Mouse (Mus musculus) neutrophil, adult 5-6 weeks (primary cell): Measurements from ENCODE around the gene Shmt2. TPM values are rescaled to one million over a fixed set of nuclear protein-coding genes. Genes with fewer than 3 reads are reported as not detected.
A peak's percentile ranks its signal among the peaks of the same experiment; 100 is the strongest.

Experiments used
- ATAC-seq: fragments of 151-379, 151-347 bp; 2 replicates; pipeline ENCODE4 v1.8.0; 2017; ENCODE audit warnings: mild to moderate bottlenecking, moderate TSS enrichment; ENCODE audit not compliant: insufficient number of reproducible peaks, poor library complexity, low FRiP score, severe bottlenecking; ENCODE audit errors: extremely low read depth
- total RNA-seq: library from RNA; stranded (forward); fragments of 200-1000 nt; gene quantifications from 2 replicates; pipeline ENCODE4 v1.2.3, GENCODE M21; 2017

Gene Shmt2
- total RNA-seq, 1 experiment from 2014 or later: 22.8 TPM

DNA sequence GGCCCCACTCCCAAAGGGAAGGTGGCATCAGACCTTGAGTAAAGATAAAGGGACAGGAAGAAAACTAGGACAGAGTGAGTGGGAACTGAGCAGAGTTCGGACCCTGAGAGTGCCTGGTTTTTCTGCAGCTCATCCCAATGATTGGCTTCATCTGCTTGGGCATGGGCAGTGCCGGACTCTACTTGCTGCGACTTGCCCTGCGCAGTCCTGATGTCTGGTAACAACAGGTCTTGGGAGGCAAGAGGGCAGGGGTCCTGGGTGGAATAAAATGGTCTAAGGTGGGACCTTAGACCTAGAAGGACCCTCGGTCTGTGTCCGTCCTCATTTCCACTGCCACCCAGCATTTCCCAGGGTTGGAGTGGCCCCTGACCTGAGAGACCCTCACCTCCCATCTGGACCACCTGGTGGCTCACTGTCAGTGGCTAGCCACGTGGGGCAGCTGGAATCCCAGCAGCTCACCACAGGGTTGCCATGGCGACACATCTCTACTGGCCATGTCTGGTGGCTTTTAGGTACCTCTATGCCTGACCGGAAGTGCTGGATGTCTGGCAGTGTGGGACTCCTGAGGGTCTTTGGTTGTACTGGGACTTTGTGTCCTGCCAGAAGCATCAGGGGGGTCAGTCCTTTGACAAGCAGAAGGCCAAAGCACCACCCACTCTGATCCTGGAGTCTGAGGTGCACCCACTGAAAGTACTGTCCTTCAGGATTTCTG lies 6.8 kb downstream of the Shmt2 start:
- ATAC-seq: no peak

DNA sequence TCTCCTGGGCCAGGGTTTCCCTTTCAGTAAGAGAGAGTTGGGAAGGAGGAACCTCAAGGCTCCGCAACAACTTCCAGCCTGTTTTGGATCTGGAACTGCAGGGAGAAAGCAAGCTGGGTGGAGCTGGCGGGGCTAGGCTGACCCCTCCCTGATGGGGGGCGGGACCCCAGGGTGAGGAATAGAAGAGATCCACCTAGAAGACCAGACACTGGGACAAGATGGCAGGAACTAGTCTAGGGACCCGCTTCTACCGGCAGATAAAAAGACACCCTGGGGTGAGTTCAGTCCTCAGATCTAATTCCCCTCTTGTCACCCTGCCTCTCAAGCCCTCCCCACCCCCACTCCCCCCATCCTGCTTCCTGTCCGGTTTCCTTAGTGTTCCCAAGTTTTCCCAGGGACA lies 7.5 kb downstream of the Shmt2 start, which contains the start of gene Ndufa4l2:
TSS of gene Ndufa4l2 (plus strand) at position 204 of the 400 bp plus-strand sequence.
- no peak for ATAC-seq

DNA sequence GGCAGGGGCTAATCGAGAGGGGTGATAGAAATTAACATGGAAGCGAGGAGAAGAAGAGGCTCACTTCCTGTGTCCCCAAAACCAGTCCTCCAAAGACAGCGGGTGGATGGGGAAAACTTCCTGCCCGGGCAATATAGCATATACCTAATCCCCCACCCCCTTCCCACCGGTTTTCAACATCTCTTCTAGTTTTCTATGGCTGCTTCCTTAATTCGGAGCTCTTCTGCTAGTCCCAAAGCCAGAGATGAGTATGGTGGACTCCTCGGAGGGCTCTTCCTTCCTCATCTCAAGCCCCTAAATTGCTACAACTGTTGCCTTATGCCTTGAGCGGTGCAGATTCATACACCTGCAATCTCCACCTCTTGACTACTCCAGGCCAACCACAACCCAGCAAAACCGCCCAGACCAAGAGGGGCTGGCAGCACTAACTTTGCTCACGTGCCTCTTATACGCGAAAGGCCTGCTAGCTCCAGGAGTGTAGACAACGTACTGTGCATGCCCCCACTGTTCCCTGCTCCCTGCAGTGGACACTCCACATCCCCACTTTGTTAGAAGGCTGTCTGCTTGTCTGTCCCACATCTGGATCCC lies 8.0 kb downstream of the Shmt2 start:
- ATAC-seq: no peak

DNA sequence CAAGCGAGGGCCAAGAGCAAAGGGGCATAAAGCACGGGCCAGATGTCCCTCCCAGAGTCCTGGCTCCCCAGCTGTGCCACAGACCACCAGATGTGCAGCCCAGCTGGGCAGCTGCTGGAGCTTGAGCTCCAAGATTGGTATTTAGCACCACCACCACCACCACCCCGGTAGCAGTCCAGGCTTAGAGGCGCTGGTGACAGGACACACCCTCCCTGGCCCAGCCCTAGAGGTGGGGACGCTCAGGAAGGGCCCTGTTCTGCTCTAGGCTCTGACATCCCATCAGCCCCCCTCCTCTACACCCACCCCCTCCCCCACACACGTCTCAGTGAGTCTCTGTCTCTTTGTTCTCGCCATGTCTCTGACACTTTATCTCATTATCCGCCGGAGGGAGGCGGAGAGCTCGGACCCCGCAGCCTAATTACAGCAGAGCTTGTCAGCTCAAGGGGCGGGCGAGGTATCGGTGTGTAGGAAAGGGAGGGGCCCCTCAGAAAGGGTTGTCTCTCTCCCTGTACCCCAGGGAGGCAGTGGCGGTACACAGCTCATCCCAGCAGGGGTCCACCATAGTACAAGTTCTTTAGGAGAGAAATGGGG lies 8.6 kb downstream of the Shmt2 start:
- ATAC-seq: no peak

DNA sequence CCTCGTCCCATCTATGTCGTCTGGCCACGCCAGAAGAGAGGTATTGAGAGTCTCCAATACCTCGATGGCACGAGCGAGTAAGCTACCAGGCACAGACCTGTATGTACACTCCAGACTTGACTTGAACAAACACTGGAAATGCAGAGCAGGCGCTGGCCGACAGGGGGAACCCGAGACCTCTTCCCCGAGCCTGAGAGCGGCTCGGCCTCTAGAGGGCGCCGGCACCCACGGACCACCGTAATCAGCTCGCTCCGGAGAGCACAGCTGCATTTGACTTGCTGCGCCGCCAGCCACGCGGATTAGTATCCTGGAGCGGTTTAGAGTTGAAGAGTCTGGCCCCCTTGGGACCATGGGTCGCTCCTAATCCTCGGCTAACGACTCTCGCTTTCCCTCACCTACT lies 9.4 kb downstream of the Shmt2 start:
- peak; percentile 78 for ATAC-seq

DNA sequence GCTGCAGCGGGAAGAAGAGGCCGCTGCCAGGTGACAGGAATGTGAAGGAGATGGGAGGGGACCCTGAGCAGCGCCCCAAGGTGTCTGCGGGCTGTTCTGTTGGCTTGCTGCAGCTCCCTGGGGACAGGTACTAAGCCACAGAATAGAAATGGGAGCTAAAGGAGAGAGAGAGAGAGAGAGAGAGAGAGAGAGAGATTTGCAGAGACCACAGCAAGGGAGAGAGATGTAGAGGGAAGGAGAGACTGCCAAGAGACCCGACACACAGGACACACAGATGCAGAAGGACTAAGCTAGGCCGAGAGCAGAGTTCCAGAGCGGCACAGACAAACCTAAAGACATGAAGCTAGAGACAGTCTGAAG lies 10.0 kb downstream of the Shmt2 start:
- no peak for ATAC-seq

DNA sequence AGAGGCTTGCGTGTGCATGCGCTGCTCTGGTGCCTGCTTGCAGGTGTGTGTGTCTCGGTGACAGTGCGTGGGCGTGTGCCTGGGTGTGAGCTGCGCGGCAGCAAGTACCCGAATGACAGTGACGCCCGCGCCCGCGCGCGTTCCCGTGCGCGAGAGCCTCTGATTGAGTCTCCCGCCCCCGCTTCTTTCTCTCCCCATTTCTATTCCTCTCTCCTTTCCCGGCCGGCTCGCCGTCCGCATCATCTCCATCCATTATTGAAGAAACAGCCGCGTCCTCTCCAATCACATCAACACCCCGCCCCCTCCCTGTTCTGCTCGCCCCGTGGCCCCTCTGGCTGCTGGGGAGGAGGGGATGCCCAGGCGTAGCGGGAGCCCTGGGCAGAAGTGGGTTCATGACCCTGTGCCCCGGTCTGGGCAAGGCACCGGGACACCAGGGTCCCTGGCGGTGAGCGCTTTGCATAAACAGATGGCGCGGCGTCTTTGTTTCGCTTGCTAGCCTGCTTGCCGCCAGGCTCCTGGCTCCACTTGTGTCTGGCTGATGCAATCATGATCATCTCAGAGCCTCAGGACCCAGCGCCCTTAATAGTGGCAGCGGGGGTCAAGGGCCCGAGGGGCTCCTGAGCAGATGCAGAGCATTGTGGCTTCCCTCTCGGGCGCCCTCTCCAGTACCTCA lies 10.5 kb downstream of the Shmt2 start:
- no peak for ATAC-seq

DNA sequence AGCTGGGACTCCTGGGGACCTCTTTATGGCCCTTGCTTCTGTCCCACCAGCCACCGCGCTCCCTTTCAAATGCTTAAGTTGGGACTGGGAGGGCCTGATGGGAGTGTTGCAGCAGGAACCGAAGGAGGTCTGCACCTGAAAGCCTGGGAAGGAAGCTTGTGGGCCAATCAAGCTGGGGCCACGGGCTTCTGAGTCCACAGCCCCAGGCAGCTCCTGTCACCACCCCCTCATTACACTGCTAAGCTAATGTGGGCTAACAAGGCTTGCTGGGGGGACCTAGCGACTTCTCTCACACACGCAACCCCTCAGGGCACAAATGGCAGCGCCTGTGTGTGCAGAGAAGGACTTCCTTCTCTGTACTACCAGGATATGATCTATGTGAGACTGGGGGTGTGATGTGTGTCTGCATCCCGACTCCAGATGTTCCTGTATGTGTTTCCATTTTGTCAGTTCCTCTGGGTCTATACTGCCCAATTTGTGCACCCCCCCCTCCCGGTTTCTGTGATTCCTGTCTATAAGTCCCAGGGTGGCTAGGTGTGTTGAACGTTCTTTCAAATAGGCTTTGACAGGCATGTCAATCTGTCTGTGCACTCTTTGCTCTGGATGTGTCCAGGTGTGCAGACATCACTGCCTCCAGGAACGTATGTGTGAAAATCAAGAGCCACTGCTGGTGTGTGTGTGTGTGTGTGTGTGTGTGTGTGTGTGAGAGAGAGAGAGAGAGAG lies 11.2 kb downstream of the Shmt2 start:
- no peak for ATAC-seq

DNA sequence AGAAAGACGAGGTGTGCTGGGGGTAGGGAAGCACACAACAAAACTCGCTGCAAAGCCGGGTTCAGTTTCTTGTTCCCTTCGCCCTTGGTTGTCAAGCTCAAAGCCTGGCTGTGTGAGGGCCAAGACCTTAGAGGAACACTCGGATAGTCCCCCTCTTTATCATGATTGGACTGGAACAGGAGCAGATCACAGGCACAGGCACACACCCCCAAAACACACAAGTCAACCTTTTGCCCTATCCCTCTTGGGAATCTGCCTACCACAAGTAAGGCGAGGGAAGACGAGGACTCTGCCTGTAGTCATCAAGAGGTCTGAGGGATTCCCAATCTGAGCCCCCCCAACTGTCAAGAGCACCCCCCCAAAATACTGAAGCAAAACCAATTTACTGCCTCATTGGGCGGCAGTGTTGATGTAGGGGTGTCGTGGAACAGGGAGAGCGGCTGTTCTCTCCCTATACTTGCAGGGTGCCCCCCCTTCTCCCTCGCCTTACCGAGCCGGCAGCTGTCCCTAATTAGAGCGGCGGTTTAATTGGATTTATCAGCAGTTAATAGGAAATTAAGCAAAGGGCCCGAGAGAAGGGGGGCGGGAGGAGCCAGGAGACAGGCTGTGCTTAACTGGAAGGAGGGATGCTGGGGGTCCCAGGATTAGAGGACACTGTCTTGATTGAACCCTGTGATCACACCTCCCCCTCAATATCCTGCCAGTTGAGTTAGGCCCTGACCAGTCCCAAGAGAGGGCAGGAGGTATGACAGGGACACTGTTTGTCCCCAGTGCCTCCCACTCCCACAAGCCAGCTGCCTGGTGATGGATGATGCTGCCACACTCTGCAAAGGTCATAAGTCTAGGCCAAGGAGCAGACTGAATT lies 12.2 kb downstream of the Shmt2 start:
- no peak for ATAC-seq

DNA sequence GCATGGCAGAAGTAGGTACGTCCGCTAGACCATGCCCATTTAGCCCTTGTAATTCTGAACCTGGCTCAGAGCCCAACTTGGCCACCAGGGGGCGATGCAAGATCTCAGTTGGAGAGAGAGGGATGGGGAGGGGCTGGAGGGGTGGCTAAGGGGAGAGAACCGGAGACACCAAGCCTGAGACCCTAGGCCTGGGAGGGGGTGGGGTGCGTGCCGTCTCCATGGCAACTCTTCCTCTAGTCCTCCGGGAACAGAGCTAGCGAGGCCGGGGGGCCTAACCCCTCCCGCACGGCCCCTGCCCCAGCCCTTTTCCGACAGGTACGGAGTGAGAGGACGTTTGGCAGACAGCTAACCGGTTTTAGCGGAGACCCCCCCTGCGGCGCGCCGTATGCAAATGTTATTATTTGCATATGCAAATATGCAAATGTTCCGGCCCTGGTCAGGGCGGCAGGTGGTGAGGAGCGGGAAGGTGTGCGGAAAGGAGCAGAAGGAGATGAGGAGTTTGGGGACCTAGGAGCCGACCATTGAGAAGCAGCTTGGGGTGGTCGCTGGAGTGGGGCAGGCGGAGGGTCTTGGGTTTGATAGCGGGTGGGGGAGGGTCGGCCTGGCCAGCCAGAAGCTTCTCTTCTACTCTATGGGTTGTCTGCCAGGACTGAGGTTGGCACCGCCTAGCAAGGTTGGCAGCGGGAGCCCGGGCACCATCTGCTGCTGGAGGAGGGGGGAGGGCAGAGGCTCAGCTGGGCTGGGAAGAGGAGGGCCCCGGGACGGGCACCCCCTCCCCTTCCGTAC lies 13.0 kb downstream of the Shmt2 start:
- ATAC-seq: peak; percentile 53

DNA sequence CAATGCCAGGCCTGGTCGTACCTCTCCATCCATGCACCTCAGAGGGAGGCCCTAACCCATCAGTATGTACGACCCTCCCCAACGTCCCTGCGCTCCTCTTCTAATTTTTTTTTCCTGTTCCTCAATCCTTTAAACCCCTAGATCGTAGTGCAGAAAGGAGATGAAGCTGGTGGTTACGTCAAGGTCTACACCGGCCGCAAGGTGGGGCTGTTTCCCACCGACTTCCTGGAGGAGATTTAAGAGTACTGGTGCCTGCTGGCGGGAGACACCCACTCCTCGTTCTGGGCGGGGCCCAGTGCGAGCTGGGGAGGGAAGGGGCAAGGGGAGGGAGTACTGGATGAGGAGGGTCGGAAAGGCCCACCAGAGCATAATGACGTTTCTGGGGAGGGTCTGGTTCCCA lies 14.0 kb downstream of the Shmt2 start:
- peak; percentile 28; the same call in 1 of the 2 replicates for ATAC-seq

DNA sequence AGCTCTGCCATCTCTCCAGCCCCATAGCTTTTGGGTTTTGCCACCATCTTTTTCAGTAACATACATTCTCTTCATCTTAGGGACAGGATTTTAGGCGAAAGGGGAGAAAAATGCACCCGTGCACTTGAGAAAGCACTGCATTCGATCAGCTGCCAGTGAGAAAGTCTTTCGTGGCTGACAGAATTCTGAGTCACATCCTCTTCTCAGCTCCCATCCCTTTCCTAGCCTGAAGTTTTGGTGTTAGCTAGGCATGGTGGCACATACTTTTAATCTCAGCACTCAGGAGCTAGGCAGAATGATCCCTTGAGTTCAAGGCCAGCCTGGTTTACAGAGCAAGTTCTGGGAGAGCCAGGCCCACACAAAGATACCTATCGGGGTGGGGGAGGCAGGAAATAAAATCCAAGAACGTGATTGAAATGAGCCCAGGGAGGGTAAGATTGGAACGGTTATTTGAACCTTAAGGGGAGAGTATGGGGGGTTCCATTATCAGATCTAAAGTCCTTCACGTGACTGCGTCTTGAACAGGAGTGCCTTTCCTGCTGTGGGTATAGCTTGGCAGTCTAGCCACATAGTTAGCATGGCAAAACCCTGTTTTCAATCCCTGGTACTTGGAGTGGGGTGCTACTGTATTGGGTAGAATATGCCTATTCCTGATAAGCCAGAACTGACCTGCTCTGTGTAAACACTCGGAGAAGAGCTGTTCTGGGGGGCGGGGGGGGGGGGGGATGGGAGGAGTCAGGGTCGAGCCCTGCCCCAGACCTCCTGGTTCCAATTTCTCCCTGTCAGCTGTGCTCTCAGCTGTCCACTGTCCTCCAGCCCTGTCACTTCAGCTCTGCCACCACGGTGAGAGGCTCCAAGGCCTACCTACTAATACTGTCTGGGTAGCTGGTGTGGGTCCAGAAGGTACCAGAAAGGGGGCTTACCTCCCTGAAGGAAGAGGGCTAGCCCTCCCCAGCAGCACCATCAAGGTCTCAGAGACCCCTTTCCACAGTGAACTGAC lies 21.1 kb downstream of the Shmt2 start, which contains the start of gene Stac3:
TSS of gene Stac3 (plus strand) at position 793 of the 1,000 bp plus-strand sequence.
- ATAC-seq: no peak

DNA sequence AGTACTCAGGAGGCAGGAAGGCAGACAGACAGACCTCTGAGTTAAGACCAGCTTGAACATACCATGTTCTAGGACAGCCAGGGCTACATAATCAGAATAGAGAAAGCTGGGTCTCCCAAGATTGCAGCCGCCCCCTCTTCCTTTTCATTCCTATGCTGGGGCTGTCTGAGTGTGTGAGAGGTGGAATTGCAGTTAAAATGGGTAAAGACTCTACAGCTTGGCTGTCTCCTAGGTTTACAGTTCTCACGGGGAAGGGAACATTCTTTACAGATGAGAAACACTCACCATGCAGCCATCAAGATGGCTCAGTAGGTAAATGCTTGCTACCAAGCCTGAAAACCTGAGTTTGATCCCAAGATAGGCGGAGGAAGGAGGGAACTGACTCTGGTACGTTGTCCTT lies 22.2 kb downstream of the Shmt2 start:
- no peak for ATAC-seq

DNA sequence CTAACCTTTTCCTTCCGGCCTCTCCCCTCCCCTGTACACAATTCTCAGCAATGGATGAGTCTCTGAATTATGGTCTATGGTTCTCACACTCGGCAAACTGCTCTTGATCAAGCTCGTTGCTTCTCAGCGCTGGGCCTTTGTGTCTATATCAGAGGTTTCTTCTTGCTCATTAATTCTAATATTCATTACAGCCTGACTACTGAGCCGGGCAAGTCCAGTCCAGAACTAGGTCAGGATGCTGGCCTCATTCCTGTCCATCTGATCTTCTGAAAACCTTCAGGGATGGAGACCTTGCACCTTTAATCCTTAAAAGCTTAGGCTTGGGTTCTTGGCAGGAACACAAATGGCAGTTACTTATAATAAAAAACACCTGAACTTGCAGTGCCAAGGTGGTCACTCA lies 22.7 kb downstream of the Shmt2 start:
- ATAC-seq: no peak

DNA sequence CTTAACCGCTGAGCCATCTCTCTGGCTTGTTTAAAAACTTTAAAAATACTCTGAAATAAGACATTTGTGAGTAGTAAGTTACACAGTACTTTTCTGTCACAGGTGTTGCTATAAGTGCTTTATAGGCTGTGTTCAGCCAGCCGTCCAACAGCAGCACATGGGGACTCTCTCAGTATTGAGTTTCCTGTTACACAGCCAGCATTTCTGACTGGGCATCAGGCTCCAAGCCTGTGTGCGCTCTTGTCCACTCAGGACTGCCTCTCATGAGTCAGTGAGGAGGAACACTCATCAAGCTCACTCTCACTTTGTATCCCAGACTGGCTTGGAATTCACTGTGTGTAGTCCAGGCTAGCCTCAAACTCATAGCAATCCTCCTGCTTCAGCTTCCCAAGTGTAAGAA lies 26.1 kb downstream of the Shmt2 start:
- no peak for ATAC-seq

DNA sequence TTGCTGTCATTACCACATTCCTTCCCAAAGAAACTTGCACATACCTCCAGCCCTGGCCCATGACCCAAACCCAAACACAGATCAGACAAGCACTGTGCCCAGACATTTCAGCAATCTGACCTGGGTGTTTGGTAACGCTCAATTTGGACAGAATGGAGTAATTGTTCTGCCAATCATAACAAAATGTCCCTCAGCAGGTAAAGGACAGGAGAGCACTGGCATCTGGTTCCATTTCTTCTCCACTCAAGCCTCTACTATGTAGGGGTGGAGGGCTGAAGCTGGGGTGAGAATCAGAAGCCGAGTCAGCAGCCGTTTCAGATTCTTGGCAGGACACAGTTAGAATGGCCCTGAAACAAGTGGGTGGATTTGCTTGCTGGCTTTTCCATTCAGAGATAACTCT lies 30.1 kb downstream of the Shmt2 start:
- ATAC-seq: no peak

DNA sequence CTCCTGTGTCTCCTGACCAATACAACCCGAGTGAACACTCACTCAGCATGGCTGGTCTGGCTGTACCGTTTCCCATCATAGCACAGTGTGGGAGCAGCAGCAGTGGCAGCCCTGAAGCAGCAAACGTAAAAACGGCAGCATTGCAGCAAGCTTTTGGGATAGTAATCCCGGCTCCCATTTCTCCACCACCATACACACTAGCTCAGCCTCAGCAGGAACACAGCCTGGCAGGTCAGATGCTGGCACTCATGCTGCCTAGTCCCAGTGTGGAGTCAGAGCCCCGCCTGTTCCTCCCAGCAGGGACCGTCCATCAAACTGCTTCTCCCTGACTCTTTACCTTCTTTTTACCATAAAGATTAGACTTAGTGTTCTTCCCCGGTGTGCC lies 31.1 kb downstream of the Shmt2 start:
- ATAC-seq: no peak
